Mouse (Mus musculus) liver, embryonic 14.5 days (tissue): Measurements from ENCODE around the gene Ccdc92b. TPM values are rescaled to one million over a fixed set of nuclear protein-coding genes. Genes with fewer than 3 reads are reported as not detected.

ENCODE experiments used
- ATAC-seq: fragments of 200-750 bp; cut with Nextera tagmentation; 2 replicates; pipeline ENCODE4 v1.8.0; 2017; ENCODE audit warnings: moderate number of reproducible peaks, mild to moderate bottlenecking, moderate library complexity; ENCODE audit not compliant: insufficient read depth
- DNase-seq, 3 experiments: peaks; one replicate each; pipeline ENCODE4 v3.0.0-alpha.2; 2012 to 2013; ENCODE audit warnings: low read depth in 3 of 3, low spot score in 3 of 3
- H3K27ac ChIP-seq: fragments of 300-500 bp; sonication (generic); 2 replicates; pipeline ENCODE4 v1.5.1; 2014; ENCODE audit warnings: moderate library complexity, mild to moderate bottlenecking, control low read depth, inconsistent platforms
- H3K27me3 ChIP-seq: fragments of 300-500 bp; sonication (generic); 2 replicates; pipeline ENCODE4 v1.6.1; 2014; ENCODE audit warnings: mild to moderate bottlenecking, low read length, moderate library complexity; ENCODE audit not compliant: control insufficient read depth, insufficient read depth
- H3K36me3 ChIP-seq: fragments of 300-500 bp; sonication (generic); replicated peaks from 2 replicates; pipeline ENCODE4 v1.6.1; 2014; ENCODE audit warnings: low read depth; ENCODE audit not compliant: control insufficient read depth, insufficient read depth
- H3K4me1 ChIP-seq, 2 experiments: fragments of 200-500 bp in 1 of 2; fragments of 300-500 bp in 1 of 2; sonication (generic) in 1 of 2; replicated peaks; 2 replicates each; pipeline ENCODE4 v1.6.1; 2012 to 2014; ENCODE audit warnings: antibody characterized with exemption in 1 of 2, inconsistent platforms in 1 of 2, low read length in 1 of 2; ENCODE audit not compliant: control insufficient read depth in 2 of 2, insufficient read depth in 2 of 2
- H3K4me2 ChIP-seq: fragments of 300-500 bp; sonication (generic); 2 replicates; pipeline ENCODE4 v1.6.1; 2014; ENCODE audit warnings: low read depth, mild to moderate bottlenecking, control low read depth, moderate library complexity
- H3K4me3 ChIP-seq, 2 experiments: fragments of 200-500 bp in 1 of 2; fragments of 300-500 bp in 1 of 2; sonication (generic) in 1 of 2; 2 replicates each; pipeline ENCODE4 v1.5.1; 2012 to 2014; ENCODE audit warnings: low read depth in 2 of 2, low read length in 2 of 2, mild to moderate bottlenecking in 2 of 2, control low read depth in 1 of 2, inconsistent platforms in 1 of 2, moderate library complexity in 1 of 2; ENCODE audit not compliant: insufficient read depth in 1 of 2
- H3K9ac ChIP-seq: fragments of 300-500 bp; sonication (generic); replicated peaks from 2 replicates; pipeline ENCODE4 v1.6.1; 2014; ENCODE audit warnings: mild to moderate bottlenecking, control low read depth, moderate library complexity
- H3K9me3 ChIP-seq: fragments of 300-500 bp; sonication (generic); 2 replicates; pipeline ENCODE4 v1.6.1; 2016; ENCODE audit warnings: low read length, mixed read lengths; ENCODE audit not compliant: control insufficient read depth
- CTCF ChIP-seq: IDR thresholded peaks from 2 replicates; pipeline ENCODE4 v1.5.1; 2016; ENCODE audit warnings: antibody characterized with exemption, low read depth, control low read depth
- EP300 ChIP-seq: IDR thresholded peaks from 2 replicates; pipeline ENCODE4 v1.6.1; 2016; ENCODE audit warnings: antibody characterized with exemption, low read depth
- WGBS: fragments of 180-500 bp; shearing (Covaris S2); extraction: QIAGEN DNeasy Blood & Tissue Kit; methylation state at CpG from one replicate; pipeline ENCODE4 v1.1.7; 2014; ENCODE audit not compliant: insufficient replicate concordance; 5-methylcytosine and 5-hydroxymethylcytosine counted together
- polyA plus RNA-seq, 2 experiments: library from polyadenylated mRNA; depleted of rRNA in 1 of 2; stranded (reverse) in 1 of 2; unstranded in 1 of 2; fragments of >200 nt; fragmentation: Nextera tagmentation in 1 of 2; extraction: Ambion mirVana in 1 of 2; gene quantifications; 2 replicates each; pipeline versions ENCODE4 v1.2.1 to v1.2.3; 2012 to 2014

The Ccdc92b gene
- polyA plus RNA-seq, 2 experiments, result 10.2 to 12.7 TPM

- 2% methylated on average over 50 of the region's 50 CpGs for WGBS
- H3K9ac ChIP-seq, result no peak within 1 kb of the TSS
- H3K36me3 ChIP-seq, result no peaks in the 10 kb centered on the region
- peaks cover 64% of the 10 kb centered on the region for H3K27me3 ChIP-seq
- H3K9me3 ChIP-seq, result no peaks in the 10 kb centered on the region
- no peaks in the 10 kb centered on the region for H3K4me1 ChIP-seq
- H3K4me2 ChIP-seq, result peak within 1 kb of the TSS; percentile 57
- DNase-seq (no peak), ATAC-seq (no peak)
- H3K27ac ChIP-seq, result no peak within 1 kb of the TSS
- TF ChIP-seq CTCF (no peak), EP300 (no peak)
- H3K4me3 ChIP-seq, result peak within 1 kb of the TSS in 1 of 2 experiments; percentile 44; a peak in 2 of 4 replicates
Observed at GRCm38 (mm10) chr11:74610545-74611176, 8.7 kb upstream of the Ccdc92b start, which contains the start of gene Rap1gap2. Gene Rap1gap2, minus strand, starts transcription at chr11:74610915.

- H3K4me3 ChIP-seq, result no peak overlapping the region
- TF ChIP-seq EP300 (no peak), CTCF (no peak)
- no peak for ATAC-seq
- H3K36me3 ChIP-seq, result no peaks in the 10 kb centered on the region
- no peak overlapping the region for H3K27ac ChIP-seq
- DNase-seq, result no peak
- H3K27me3 ChIP-seq, result peaks cover 72% of the 10 kb centered on the region
- 17% methylated on average over 7 of the region's 7 CpGs for WGBS
- no peaks in the 10 kb centered on the region for H3K9me3 ChIP-seq
- H3K4me1 ChIP-seq, result no peaks in the 10 kb centered on the region
- no peak overlapping the region for H3K9ac ChIP-seq
- H3K4me2 ChIP-seq, result peak overlapping the region; percentile 57; the same call in 1 of the 2 replicates
Observed at GRCm38 (mm10) chr11:74611437-74611836, 8.0 kb upstream of the Ccdc92b start.

GRCm38 (mm10) chr11:74613428-74613827 lies 6.0 kb upstream of the Ccdc92b start:
- 56% methylated on average over 4 of the region's 4 CpGs for WGBS
- Histone ChIP-seq H3K27ac (no peak overlapping the region), H3K4me2 (no peak overlapping the region), H3K9ac (no peak overlapping the region), H3K4me3 (no peak overlapping the region), H3K4me1 (no peaks in the 10 kb centered on the region), H3K9me3 (no peaks in the 10 kb centered on the region), H3K27me3 (peaks cover 76% of the 10 kb centered on the region), H3K36me3 (no peaks in the 10 kb centered on the region)
- ATAC-seq (no peak), DNase-seq (no peak)
- no peak for TF ChIP-seq EP300
- TF ChIP-seq CTCF, result no peak

GRCm38 (mm10) chr11:74615571-74615970 lies 3.8 kb upstream of the Ccdc92b start:
- WGBS, result 38% methylated on average over 5 of the region's 5 CpGs
- Histone ChIP-seq H3K27ac (no peak overlapping the region), H3K4me3 (no peak overlapping the region), H3K4me2 (no peak overlapping the region), H3K9me3 (no peaks in the 10 kb centered on the region), H3K9ac (no peak overlapping the region), H3K27me3 (peaks cover 76% of the 10 kb centered on the region), H3K4me1 (peaks cover 0 to 6% of the 10 kb centered on the region in 2 experiments; a peak in 3 of 4 replicates), H3K36me3 (no peaks in the 10 kb centered on the region)
- ATAC-seq (no peak), DNase-seq (no peak)
- TF ChIP-seq EP300 (no peak), CTCF (peak; percentile 48)

GRCm38 (mm10) chr11:74619956-74620300 lies 523 bp downstream of the Ccdc92b start:
- TF ChIP-seq EP300 (no peak), CTCF (no peak)
- no peak for DNase-seq
- no peak; the same call in 1 of the 2 replicates for ATAC-seq
- Histone ChIP-seq H3K27ac (peak overlapping the region; percentile 96), H3K9me3 (no peaks in the 10 kb centered on the region), H3K4me2 (peak overlapping the region; percentile 72), H3K27me3 (peaks cover 36% of the 10 kb centered on the region), H3K4me3 (peak overlapping the region; percentile 74 to 87), H3K36me3 (peaks cover 22% of the 10 kb centered on the region), H3K9ac (peak overlapping the region; percentile 83), H3K4me1 (peaks cover 27 to 47% of the 10 kb centered on the region in 2 experiments)
- 2% methylated on average over 16 of the region's 16 CpGs for WGBS
